Mouse (Mus musculus): ENCODE measurements at regions not wholly inside any gene's neighbourhood (a gene's known extent, or its start where the extent isn't known, plus 50 kb on each side); places are given as distances from the start of the nearest gene placed in this dataset.
A peak's percentile ranks its signal among the peaks of the same experiment; 100 is the strongest.

DNA sequence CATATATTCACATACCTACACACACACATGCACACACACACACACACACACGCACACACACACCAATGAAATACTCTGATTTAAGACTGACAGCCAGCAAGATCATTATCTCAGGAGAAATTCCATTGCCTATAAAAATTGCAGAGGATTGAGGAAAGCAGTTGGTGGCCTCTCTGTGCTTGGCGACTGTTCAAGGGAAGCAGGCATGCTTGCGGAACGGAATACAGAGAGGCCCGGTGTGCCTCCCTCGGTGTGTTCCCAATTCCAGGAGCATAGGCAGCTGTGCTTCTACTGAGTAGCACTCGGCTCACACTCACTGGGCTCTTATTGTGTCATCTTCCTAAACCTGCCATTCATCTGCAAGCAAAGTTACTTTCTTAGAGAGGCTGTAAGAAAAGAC, 310.3 kb upstream of the Mki67 start:
- intact Hi-C loops (cut with DNase I): no loop called here
- no peak for DNase-seq (ENCODE audit: low spot score)

DNA sequence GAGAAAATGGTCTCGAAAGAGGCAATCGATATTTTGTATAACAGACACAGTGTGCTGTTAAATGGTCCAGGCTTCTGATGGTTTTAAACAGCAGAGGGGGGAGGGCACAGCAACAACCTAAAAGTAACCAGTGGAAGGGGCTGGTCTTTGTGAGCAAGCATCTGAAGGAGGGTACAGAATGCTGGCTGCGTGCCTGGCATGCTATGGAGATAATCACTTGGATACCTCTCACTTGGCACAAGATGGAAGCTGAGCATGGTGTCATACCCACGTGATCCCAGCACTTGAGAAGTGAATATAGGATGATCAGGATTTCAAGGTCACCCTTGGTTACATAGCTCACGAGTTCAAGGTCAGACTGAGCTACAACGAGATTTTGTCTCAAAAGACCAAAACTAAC, 315.9 kb upstream of the Mki67 start:
- intact Hi-C loops (cut with DNase I): no loop called here
- no peak for DNase-seq (ENCODE audit: low spot score)

DNA sequence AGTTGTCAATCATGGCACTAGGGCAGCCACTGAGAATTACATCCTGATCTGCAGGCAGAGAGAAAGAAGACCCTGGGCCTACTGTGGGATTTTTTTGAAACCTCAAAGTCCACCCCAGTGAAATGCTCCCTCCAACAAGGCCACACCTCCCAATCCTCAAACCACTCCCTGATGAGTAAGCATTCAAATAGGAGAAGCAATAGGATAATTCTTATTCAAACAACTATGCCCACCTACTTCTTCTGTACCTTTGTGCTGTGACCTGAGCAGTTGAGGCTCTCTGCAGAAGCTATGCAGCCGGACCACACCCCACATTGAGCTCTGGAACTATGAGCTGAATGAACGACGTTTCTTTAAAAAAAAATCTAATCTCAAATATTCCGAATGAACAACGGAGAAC, 317.4 kb upstream of the Mki67 start:
- DNase-seq (ENCODE audit: low spot score): no peak

DNA sequence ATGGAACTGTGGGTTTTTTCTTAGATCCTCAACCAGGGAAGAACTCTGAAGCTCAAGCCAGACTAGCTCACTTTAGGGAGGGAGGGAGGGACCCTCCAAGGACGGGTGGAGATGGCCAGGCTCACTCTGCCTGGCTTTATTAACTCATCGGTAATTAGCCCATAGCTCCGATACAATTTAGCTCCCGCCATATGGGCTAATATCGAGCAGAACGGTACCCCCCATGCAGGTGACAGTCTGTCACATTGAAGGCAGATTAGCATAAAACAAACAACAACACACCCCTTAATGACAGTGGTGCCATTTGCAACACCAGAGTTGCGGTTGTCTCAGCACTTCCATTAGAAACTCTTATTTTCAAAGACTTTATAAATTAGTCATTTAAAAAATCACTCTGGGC, 319.6 kb upstream of the Mki67 start:
- intact Hi-C loops (cut with DNase I): no loop called here
- no peak for DNase-seq (ENCODE audit: low spot score)

More for the DNA sequence above, 317.4 kb upstream of the Mki67 start:
- intact Hi-C loops (cut with DNase I): no loop called here

DNA sequence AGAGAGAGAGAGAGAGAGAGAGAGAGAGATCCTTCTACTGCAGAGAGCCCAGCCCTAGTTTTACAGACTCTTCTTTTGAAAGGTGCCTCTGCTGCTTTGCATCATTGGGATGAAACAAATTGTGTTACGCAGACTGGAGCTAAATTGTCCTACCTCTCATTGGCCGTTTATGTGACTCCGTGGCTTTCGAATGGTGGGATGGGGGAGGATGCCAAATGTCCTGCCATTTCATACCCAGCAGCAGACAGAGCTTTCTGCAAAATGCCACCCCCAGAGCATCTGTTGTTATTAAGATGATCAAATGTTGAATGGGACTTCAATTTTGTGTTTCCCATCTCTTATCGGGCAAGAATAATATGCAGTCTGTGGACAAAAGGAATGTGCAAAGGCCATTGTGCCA, 321.9 kb upstream of the Mki67 start:
- intact Hi-C loops (cut with DNase I): no loop called here
- no peak for DNase-seq (ENCODE audit: low spot score)

DNA sequence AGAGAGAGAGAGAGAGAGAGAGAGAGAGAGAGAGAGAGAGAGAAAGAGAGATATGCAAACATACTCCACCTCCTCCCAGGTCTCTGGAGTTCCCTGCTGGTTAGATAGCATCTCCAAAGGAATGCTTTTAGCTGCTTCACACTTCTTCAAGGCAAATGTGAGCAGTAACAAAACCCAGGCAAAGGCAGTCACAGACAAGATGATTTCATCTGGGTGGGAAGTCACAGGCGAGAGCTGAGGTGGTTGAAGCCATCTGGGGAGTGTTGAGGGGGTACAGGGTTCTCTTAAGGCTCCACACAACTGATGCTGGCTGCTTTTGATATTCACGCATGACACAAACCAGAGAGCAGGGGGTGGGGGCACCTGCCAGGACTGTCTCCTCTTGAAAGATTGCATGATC, 322.7 kb upstream of the Mki67 start:
- no peak for DNase-seq (ENCODE audit: low spot score)
- intact Hi-C loops (cut with DNase I): no loop called here

DNA sequence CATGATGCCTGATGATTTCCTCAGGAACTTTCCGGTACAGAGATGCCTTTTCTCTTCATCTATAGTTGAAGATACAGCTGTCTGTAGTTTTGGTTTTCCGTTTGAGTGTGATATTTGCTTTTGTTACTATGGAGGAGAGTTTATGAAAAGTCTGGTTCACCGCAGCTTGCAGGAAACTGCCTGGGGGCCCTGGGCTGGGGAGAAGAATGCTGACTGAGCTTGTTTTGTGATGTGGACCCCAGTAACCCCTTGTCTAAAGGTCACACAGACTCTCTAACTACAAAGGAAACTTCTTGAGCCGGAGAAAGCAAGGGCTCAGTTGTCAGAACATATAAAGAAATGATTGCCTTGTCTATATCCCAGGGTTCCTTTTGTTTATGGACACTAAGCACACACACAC, 325.8 kb upstream of the Mki67 start:
- no peak for DNase-seq (ENCODE audit: low spot score)
- intact Hi-C loops (cut with DNase I): no loop called here

DNA sequence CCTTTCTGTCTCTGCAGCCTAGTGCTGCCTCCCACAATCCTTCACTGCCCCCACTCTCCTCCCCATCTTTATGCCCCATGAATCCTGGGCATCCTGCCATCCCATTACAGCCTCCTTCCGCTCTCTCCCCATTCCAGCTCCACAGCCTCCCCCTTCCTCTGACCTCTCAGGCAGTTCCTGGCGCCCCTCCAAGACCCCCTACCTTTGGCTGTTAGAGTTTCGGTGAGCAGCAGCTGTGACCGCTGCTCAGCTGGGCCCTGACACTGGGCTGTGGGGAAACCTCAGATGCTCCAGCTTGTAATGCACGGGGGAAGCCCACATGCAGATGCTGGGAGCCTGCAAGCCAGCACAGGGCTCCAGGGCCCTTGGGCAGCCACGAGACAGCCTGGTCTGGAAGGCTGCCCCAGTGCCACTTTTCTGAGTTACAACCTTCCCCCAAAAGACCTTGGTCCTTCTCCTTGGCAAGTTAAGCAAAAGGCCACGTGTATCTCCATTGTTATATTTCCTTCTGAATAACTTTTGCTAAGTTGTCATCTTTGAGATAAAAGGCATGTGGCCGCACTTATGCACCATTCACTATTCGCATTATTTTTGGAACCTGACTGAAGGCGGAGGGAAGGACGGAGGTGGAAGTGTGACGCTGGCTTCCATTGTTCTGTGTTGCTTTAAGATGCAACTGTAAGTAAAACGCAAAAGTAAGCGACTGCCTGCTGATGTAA, 330.6 kb upstream of the Mki67 start:
- intact Hi-C loops (cut with DNase I): loop anchor here (5.0 kb wide), 1 partner anchor 210 kb away; no protein-coding TSS in a partner anchor
- no peak for DNase-seq (ENCODE audit: low spot score)

DNA sequence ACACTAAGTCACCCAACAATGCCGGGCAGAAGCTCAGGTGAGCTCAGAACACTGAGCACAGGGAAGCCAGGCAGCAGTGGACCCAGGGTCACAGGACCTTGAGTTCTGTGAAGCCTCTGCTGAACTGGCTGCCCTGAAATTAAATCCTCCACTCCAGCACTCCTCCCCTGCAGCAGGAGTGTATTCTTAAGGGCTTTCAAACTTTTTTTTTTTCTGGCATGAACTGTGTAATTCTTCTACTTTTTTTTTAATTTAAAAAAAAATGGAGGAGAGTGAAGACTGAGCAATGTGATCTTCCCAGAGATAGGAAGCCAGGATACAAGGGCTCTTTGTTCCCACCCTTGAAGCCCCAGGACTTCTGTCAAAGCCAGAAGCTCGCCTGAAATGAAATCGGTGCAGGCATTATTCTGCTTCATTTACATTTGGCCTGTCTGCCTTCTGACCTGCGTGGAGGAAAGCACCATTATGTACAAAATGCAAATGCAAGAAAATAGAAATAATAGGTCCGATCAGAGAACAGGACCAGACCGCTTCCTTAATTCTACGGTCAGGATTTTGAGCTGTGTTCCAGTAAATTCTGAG, 331.3 kb upstream of the Mki67 start:
- intact Hi-C loops (cut with DNase I): loop anchor here (5.0 kb wide), 1 partner anchor 210 kb away; no protein-coding TSS in a partner anchor
- no peak for DNase-seq (ENCODE audit: low spot score)

DNA sequence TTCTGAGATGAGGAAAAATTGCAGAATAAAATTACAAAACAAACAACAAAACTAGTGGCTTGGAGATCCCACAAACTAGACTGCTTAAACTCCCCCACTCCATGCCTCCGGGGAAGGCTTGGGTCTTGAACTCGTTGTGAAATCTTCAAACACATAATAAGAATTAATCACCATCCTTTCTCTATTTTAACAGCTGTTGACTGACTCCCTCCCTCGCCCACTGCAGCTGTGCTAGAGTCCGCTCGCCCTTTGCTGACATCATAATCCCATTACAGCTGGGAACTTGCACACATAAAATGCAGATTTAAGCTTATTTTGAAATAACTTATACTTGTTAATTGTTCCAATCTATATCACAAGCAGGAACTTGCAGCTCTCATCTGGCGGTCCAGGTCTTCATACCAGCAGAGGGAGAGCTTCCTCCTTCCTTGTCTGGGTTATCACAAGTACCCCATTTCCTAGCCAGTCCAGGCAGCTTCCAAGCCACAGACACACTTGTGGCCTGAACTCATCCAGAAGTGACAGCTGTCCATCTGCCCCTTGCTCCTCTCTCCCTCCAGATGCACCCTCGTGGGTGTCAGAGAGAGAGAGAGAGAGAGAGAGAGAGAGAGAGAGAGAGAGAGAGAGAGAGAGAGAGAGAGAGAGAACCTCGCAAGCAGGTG, 332.9 kb upstream of the Mki67 start:
- no peak for DNase-seq (ENCODE audit: low spot score)

DNA sequence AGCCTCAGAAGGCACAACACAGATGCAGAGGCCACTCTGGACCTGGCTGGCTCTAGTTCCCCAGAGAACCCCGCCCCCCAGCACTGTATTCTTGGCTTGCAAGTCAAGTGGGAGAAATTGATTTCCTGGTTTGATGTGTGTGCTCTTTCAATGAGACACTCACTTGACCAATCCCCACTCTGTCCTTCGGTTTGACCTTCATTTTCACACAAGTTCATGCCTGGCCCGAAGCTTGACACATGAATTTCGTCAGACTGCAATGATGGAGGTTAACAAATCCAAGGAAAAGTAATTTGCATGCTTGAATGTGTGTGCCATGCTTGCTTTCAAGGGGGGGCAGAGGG, 333.4 kb upstream of the Mki67 start:
- intact Hi-C loops (cut with DNase I): loop anchor here (5.0 kb wide), 1 partner anchor 212 kb away; no protein-coding TSS in a partner anchor
- DNase-seq (ENCODE audit: low spot score): no peak

More for the DNA sequence above, 332.9 kb upstream of the Mki67 start:
- intact Hi-C loops (cut with DNase I): loop anchor here (5.0 kb wide), 1 partner anchor 212 kb away; no protein-coding TSS in a partner anchor

DNA sequence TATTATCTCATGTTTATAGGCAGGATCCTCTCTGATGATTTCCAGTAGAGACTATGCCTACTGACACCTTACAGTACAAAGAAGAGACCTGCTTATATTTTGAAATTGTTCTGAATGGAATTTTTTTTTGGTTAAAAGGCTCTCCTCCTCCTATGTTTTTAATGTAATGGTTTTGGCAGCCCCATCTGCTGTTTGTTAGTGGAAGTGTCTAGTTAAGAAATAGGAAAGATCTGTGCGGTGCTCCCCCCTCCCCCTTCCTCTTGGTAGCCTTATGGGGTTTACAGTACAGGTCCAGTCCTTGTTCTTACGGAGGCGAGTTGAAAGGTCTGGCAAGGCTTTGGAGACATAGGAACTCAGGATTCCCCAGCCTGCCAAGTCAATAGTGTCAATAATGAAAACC, 334.0 kb upstream of the Mki67 start:
- intact Hi-C loops (cut with DNase I): no loop called here
- DNase-seq (ENCODE audit: low spot score): no peak

DNA sequence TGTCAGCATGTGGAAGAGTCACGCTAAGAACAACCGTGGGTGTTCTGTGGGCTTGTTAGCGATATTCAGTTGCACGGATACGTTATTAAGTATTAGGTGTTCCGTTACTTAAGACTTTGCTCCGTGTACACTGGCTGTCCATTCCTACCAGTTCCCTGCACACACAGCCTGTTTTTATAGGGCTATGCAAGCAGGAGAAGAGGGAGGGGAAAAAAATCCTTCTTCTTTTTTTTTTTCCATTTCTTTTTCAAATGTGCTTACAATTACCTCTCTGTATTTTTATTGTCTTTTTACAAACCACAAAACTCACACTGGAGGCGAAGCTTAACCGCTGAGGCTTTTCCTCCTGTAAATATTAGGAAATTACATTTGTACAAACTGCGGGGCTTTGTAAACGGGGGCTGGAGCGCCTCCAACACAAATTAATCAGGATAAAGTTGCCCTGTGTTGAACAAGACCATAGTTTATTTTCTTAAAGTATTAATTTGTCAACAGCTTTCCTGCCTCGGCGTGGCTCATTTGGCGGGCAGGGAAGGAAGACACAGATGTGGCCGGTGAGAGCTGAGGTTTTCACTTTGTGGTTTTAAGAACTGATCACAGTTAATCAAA, 340.8 kb upstream of the Mki67 start:
- intact Hi-C loops (cut with DNase I): no loop called here
- DNase-seq (ENCODE audit: low spot score): no peak

DNA sequence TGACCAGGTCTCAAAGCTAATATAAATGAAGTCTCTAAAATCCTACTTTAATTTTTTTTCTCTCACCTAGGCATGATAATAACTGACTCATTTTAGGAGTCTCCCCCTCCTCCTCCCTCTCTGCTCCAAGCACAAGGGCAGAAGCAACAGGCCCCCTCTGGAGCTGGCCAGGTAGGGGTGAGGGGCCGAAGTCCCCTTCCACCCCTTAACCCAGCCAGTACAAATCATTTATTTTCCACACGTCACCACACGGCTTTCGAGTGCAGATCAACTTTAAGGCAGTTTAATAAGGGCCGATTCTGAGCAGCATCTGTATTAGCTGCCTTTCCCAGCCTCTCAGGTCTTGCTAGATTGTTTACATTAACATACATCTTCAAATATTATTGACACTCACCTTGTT, 342.2 kb upstream of the Mki67 start:
- no peak for DNase-seq (ENCODE audit: low spot score)
- intact Hi-C loops (cut with DNase I): no loop called here

DNA sequence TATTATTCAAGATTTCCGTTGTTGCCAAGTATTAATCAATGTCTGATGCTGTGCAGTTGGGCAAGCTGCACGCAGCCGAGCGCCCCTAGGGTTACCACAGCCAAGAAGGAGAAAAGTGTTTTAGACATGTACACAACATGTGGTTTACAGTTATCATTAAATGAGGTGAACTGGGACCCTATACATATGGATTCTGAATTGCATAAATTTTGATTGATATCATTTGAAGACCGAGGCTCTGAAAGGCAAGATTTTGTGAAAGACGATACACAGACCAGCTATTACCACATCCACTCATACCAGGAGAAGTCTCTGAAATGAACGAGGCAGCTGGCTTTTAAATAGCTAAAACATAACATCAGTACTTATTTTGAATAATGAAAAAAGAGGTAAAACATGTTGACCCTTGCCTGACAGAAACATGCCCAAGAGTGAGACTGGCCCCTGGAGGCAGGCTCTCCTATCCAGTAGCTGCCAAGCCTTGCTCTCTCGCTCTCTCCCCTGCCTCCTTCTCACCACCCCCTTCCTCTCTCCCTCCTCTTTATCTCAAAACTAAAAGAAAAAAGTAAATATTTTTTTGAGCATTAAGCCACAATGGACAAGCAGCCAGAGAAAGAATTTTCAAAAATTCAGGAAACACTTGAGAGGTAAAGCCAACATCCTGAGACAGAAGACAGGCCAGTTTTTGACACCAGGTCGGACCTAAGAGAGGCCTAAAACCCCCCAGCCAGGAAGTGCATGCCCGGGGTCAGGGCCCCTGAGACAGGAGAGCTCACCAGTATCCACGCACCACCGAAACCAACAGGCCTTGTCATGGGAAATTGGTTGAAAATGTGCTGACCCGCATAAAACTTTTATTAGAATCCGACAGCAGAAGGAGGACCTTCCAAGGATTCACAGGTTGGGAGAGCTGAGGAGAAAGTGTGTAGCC, 342.9 kb upstream of the Mki67 start:
- no peak for DNase-seq (ENCODE audit: low spot score)
- intact Hi-C loops (cut with DNase I): no loop called here

DNA sequence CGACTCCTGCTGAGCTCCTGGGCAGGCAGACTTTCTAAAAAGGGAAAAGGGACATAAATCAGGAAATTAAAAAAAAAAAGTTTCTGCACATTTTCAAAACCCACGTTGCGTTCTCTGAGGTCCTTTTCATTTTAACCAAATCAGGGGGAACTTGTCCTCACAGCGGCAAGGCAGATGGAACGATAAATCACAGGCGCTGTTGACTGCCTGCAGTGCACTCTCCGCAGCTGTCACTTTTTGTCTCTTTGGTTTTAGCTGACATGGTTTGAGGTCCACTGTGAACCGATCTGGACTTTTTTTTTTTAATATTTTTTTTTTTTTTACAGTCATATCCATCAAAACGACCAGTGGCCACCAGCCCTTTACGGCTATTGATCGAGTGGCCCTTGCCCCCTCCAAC, 343.7 kb upstream of the Mki67 start:
- no peak for DNase-seq (ENCODE audit: low spot score)
- intact Hi-C loops (cut with DNase I): loop anchor here (5.0 to 10.0 kb wide), 5 partner anchors 87 to 1257 kb away; no protein-coding TSS in a partner anchor

DNA sequence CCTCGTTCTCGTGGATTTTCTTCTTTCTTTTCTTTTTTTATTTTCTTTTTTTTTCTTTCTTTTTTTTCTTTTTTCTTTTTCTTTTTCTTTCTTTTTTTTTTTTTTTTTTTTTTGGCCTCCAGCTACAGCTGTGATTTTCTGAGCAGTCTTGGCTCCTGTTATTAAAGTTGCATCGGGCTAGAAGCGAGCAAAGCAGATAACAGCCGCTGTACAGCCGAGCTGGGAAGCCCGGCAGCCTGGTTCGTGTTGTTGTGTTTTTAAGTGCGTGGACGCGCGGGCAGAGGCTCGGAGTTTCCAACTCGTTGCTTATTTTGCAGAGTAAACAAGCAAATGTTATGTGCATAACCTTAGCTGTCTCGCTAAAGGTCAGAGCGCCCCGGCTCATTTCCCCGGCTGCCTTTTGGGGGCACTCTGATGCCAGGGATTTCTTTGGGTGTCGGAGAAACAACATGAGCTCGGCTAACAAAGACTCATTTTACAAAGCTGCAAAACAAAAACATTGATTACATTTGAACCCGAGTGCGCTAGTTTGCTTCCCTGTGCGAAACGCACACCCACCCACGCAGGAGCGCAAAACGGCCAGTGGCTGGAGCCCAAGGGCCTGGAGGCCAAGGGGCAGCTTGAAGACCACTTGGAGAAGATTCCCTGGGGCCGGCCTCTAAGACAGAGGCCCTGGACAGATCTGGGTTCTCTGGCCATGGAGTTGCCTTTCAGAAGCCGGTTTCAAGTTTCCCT, 344.3 kb upstream of the Mki67 start:
- intact Hi-C loops (cut with DNase I): loop anchor here (5.0 to 10.0 kb wide), 5 partner anchors 87 to 1257 kb away; no protein-coding TSS in a partner anchor
- peak; percentile 26 for DNase-seq (ENCODE audit: low spot score)

DNA sequence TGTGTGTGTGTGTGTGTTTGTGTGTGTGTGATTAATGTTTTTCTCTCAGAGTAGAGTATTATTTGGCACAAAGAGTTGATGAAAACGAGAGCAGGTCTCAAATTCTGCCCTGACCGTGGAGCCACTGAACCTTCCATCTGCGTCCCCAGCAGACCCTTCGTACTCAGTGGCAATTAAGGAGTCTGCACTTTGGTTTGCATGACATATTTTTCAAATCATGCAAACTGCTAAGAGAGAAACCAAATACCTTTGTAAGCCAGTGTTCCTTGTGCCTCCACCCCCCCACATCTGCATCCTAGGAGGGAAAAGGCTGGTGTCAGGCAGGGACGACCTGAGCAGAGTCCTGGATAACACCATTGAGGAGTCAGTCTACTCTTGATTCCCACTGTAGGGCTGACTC, 346.5 kb upstream of the Mki67 start:
- intact Hi-C loops (cut with DNase I): loop anchor here (5.0 to 10.0 kb wide), 5 partner anchors 85 to 1255 kb away; no protein-coding TSS in a partner anchor
- no peak for DNase-seq (ENCODE audit: low spot score)
